Mouse (Mus musculus) urinary bladder, postnatal 25 days (tissue): ENCODE measurements at regions not wholly inside any gene's neighbourhood (a gene's known extent, or its start where the extent isn't known, plus 50 kb on each side); places are given as distances from the start of the nearest gene placed in this dataset.
"Not testable (repeated sequence)": the region's sequence is repeated elsewhere in the genome, so short reads cannot be mapped to it uniquely, and the experiment has no call there.

Experiments used
- DNase-seq: peaks from one replicate; pipeline ENCODE4 v3.0.0; 2022; ENCODE audit warnings: low spot score

DNA sequence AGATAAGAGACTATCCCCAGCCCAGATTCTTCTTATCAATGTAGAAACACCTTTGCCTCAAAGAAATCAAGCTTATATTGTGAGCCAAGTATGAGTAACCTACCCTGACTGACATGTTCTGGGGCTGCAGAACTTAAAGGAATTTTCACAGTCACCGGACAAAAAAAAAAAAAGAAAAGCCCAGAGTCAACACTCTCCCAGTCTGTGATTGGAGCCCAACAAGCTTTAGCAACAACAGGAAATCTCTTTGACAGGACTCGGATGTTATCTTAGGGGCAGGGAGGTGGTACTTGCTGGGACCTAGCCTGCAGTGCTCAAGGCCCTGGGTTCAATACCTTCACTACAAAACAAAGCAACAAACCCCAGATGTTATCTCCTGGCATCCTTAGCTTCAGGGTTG lies 114.2 kb downstream of the Nectin1 start:
- DNase-seq: no peak

DNA sequence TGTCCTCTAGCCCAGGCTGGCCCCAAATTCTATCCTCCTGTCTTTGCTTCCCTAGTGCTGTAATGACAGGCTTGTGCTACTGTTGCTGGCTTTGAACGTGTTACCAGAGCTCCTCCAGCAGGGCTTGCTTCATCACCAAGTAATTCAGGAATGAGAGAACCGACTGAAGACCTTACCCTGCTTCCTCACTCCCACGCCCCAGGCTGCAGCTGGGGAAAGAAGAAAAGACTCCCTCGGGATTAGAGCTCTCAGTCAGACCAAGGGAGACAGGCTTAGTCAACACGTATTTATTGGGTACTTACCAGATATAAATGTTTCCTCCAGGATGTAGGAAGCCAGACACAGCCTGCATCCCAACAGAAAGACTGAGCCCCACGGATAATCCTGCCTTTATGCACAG lies 115.0 kb downstream of the Nectin1 start:
- no peak for DNase-seq

DNA sequence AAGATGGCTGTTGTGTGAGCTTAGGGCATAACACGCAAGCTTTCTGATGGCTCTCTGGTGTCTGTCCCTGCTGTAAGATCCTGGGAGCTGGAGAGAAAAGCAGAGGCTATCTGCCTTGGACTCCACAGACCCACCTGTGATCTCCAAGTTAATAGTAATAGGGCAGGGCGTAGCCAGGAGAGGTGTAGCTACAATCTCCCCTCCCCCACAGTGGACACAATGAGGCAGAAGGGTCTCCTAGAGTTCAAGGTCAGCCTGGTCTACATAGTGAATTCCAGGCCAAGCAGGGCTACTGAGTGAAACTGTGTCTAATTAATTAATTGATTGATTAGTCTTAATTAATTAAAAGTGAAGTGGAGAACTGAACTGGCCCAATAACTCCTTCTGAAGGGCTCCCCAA lies 116.5 kb downstream of the Nectin1 start:
- no peak for DNase-seq

DNA sequence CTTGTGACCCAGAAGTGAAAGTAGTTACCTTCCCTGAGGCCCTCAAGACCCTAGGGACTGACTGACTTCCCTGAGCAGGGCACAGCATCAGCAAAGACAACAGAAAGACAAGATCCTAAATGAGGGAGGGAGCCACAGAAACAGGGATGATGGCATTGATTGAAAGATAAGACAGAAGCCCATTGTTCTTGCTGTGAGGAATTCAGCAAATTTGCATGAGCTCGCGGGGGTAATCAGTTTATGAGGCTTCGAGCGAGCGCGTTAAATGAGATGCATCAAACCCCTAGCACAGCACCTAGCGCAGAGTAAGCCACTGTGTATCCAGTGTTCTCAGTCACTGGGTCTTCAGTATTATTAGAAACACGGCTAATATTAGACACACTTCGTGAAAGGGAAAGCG lies 117.6 kb downstream of the Nectin1 start:
- DNase-seq: no peak

DNA sequence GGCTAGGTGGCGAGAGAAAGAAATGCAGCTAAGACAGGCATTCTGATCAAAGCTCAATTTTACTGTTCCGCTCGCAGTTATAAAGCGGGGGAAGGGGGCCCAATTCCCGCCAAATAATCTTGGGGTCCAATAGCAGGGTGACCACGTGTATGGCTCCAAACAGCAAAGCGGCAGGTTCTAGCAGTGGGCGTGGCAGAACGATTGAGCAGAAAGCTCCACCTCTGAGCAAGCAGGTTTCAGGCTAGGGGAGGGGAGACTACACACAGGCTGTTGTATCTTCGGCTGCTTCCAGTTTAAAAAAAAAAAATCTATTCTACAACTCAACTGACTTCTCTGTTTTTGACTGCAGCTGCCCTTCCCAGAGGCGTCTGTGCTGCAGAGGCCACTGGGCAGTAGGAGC lies 118.2 kb downstream of the Nectin1 start:
- not testable (repeated sequence) for DNase-seq

DNA sequence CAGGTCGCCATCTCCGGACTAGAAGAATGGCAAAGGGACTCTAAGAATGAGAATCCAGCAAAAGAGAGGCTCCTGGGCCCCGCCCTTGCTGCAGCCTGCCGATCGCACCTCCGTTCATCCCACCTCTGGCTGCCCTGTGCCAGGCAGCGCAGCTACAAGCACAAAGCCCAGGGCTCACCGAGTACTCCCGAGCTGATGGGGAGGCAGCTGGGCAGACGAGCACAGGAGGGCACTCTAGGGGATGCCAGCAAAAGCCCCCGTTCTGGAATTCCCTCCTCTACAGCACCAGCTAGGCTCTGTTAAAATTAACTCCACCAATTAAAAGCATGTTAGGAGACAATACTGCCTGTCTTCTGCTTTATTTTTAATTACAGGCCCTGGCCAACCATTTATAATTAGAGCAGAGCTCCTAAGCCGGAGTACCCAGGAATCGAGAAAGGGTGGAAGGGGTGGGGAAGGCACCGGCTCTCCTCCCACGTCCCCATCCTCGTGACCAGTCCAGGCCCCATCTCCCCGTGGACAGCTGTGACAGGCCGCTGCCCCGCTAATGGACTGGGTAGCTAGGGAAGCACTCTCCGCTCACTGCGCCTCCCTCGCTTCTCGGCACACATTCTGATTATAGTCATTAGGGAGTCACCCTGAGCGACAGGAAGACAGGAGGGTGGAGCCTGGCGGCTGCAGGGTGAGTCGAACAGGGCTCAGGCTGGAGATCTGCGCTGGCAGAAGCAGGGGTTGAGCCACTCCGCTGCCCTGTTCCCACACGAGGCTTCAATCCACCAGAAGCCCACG lies 120.0 kb downstream of the Nectin1 start:
- no peak for DNase-seq

DNA sequence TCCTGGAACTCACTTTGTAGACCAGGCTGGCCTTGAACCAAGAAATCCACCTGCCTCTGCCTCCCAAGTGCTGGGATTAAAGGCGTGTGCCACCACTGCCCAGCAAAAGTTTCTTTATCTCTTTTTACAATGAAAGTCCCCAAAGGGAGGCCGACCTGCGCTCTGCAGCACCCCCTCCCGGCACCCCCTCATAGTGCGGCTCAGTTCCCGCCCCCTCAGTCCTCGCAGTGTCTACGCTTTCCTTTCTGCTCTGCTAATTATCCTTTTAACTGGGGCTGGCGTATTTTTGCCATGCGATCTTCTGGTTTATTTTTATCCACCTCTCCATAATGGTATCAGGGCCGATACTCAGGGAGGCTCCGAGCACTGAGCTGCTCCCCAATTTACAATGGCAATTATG lies 123.0 kb downstream of the Nectin1 start:
- no peak for DNase-seq

DNA sequence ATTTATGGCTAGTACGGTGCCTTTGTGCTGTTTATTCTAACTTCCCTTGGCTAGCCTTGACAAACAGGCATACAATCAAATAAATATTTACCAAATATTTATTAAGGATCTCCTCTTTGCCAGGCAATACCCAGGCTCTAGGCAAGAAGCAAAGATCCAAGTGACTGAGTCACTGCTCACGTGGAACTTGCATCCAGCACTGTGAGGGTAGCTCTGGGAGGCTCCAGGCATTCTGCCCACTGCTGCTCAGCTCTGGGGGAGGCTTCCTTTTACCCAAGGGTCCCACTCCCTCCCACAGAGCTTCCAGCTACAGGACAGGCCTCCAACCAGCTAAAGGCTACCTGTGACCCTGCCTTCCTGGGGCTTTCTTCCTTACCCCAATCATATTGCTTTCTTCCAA lies 130.1 kb downstream of the Nectin1 start:
- DNase-seq: no peak

DNA sequence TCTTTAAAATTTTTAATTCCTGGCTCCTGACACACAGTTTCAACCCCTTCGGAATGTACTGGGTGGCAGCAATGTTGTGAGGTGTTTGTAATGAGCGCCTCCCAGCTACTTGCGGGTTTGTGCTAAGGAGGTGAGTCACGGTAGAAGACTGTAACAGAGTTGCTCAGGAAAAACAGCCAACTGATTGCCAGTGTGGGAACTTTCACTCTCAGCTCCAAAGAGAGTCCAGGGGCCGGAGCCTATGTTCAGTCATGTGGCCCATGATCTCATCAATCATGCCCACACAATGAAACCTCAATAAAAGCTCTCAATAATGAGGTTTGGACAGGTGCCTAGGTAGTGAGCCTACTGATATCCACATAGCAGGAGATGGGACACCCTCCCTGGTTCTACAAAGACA lies 130.5 kb downstream of the Nectin1 start:
- DNase-seq: no peak

DNA sequence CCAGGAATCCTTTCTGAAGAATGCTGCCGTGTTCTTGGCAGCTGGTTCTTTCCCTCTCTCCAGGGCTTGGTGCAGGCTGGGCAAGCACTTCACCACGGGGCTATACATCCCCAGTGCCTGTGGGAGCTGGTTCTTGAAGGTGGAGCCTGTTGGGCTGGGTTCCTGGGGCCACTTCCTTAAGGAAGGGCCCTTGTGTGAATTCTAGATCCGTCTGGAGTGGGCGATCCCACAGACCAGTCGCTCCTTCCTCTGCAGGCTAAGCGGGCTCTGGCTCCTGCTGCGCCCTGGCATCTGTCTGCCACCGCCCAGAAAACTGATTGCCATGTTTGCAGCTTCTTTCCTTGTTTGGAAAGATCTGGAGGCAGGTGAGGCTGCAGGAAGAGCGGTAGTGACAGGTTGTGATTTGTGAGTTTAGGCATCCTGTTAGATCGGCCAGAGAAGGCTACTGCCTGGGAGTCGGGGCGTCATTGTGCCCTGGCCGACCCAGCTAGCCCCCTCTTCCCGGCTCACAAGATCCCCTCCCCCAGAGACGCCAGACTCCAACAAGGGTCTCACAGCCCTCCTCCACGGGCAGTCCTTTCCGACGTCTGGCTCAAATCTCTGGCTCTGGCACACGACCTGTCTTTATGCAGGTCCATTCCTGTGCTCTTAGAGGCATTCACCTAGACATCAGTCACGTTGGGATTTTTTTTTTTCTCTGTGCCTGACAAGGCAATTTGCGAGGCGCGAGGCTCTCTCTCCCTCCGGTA lies 135.6 kb downstream of the Nectin1 start:
- no peak for DNase-seq

DNA sequence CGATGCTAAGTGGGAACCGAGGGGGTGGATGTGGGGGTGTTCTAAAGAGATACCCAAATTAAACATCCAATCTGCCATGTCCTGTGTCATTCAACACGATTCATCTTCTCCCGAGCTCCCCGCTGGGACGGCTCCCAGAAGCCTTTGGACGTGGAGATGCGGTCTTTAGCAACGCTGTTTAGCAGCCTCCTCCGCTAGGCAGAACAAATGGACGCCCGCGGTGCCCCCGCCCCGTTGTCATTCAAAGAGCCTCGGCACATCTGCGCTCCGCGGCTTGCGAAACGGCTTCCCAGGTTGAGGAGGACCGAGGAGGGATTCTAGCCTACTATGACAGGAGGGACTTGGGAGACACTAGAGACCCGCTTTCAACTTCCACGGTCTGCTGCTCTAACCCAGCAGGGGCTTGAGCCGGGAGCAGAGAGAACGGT lies 136.2 kb downstream of the Nectin1 start:
- DNase-seq: no peak

DNA sequence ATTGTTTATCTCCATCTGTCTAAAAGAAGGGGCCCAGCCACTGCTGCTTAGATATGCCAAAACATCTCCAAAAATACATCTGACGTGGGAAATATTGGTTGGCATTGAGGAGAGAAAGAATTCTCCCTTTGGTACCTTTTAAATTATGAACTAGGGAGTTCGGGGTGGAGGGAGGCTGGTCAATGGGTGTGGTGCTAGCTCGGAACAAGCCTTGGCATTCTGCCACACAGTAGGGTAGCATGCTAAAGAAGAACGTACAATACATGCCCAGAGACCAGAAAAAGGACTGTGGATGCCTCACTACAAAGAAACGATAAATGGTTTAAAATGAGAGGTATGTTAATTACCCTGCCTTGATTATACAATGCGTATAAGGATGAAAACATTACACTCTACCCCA lies 149.3 kb downstream of the Nectin1 start:
- DNase-seq: no peak

DNA sequence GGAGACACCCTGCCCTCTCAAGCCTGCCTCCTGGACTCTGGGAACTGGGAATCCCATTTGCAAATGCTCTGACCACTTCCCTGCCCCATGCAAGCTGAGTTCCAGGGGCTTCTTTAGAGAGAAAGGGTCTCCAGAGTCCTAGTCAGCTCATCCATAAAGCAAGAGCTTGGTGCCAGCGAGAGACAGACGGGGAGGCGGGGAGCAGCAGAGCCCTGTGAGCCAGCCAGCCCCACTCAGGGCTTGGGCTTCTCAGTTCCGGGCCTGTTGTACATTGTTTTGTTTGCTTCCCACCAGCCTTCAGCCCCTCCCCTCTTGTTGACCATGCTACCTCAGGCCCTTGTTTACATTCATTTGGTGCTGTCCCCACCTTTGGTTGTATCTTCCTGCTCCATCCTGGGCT lies 143.9 kb upstream of the Thy1 start:
- no peak for DNase-seq

DNA sequence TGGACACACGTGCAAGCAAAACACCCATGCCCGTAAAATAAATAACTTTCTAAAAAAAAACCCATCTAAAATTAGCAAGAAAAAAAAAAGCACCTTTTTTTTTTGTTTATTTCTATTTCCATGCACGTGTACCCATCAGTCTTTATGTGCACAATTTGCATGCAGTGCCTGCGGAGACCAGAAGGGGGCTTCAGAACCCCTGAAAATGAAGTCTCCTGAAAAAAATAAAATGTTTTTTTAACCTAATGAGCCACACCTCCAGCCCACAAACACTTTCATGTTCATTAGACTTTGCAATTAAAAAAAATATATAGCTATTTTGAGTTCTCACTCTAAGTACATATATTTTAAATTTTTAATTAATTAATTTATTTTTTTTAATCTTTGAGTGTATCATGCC lies 134.9 kb upstream of the Thy1 start:
- no peak for DNase-seq

DNA sequence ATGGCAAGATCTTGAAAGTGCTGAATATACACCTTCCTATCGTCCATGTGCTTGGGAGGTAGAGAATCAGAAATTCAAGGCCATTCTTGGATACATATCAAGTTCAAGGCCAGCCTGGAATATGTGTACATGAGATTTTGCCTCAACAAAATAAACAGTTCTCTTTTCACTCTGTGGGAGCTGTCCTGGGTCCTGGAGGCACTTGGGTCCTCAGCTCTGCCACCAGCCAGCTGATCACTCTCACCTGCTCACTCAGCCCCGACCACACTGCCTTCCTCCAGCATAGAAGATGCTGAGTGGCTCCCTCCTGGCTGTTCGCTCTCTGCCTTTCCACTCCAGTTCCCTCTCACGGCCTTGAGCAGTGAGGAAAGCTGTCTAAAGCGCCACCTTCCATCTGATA lies 128.2 kb upstream of the Thy1 start:
- no peak for DNase-seq

DNA sequence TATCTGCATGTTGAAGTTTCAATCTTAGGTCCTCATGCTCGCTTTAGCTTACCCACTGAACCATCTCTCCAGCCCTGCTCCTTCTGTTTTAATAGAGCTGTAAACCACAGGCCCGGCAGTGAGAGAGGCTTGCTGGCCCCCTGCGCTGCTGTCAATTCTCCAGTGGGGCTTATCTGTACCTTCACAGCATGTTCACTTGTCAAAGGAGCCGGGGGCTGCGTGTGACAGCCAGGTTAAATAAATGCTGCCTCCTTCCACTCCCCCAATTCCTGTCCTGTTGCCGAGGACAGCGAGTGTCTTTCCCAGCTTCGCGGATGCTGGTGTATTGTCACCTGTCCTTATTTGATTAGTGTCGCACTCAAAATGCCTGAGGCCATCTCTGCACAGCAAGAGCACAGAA lies 125.7 kb upstream of the Thy1 start:
- no peak for DNase-seq

DNA sequence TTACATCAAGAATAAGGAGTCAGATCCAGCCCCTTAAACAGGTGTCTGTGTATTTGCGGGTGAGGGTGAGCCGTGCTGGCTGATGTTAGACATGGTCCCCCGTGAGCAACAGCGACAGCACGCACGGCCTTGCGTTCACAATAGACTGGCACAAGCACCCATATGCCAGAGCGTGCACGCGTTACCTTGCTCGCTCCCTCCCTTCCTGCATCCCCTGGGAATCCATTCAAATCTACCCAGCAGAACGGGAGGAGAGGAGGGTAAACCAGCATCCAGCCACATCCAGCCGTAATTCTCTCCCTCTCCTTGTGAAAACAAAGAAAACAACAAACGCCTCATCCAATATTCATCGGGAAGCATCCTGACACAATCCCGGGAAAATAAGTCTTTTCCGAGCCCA lies 124.2 kb upstream of the Thy1 start:
- DNase-seq: no peak

DNA sequence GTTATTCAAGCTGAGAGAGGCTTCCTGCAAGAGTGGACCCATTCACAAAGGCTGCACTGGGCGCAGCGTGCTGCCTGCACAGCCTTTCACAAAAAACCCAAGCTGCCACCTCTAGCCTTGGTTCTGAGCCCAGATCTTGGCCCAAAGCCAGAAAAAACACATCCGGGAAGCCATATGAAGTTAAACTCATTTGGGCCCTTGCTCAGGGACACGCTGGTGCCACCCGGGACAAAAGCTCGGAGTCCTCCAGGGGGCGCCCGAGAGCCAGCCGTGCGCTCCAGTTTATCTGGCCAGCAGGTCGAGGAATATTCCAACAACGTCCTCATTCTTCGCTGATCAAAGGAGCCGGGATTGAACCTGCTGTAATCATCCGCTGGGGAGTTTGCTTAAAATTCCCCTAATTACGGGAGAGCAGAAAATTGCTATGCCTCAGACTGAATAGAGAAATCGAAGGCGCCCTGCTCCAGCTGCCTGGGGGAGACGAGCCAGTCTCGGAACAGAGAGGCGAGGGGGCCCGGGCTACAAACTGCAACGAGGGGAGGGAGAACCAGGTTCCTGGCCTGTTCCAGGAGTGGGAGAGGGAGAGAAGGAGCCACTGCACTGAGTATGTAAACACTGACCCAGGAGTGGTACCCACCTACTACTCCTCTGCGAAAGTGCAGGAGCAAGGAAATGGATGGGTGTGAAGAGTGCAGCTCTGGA lies 123.0 kb upstream of the Thy1 start:
- DNase-seq: peak; percentile 84

DNA sequence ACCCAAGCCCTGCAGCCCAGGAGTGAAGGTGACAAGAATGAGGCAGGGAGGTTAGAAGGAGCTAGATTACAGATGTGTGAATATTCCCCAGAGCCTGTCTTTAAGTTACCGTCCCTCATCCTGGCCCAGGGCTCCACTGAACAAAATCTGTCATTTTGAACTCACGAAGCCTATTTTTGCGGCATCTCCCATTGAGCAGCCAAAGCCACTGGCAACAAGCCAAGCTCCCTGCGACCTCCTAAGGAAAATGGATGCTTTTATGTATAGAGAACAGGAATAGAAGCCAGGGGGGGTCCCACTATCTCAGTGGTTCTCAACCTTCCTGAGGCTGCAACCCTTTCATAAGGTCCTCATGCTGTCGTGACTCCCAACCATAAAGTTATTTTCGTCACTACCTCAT lies 121.0 kb upstream of the Thy1 start:
- DNase-seq: no peak

DNA sequence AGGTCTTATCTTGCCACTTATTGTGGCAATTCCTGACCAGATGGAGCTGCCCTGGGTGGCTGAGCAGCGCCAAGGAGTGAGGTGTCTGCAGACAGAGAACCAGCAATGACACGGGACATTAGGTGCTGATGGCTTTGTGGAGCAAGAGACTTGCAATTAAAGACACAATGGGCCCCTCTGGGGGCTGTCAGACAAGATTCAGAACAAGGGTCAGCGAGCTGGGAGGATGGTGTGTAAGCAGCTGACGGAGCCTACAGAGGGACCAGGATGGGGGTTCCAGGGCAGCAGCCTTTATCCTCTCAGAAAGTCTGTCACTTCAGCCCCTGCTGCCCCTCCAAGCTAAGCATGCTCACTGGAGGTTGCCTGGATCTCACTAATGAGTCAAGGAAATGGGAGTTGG lies 120.1 kb upstream of the Thy1 start:
- no peak for DNase-seq

DNA sequence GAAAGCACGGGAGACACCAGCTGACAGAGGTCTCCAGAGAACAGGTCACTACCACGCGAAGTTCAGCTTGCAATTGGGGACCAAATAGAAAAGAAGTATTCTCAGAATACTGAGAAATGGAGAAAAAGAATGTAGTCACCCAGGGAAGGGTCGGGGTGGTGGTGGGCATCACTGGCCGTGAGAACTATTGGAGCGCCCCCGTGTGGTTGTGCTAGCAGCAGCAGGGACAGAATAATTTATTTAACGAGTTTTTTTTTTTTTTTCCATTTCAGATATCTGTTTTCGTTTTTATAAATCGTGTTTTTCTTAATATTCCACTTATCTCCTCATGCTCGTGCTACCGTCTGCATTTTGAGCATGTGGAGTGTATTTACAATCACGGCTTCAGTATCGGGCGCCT lies 118.4 kb upstream of the Thy1 start:
- peak; percentile 11 for DNase-seq

DNA sequence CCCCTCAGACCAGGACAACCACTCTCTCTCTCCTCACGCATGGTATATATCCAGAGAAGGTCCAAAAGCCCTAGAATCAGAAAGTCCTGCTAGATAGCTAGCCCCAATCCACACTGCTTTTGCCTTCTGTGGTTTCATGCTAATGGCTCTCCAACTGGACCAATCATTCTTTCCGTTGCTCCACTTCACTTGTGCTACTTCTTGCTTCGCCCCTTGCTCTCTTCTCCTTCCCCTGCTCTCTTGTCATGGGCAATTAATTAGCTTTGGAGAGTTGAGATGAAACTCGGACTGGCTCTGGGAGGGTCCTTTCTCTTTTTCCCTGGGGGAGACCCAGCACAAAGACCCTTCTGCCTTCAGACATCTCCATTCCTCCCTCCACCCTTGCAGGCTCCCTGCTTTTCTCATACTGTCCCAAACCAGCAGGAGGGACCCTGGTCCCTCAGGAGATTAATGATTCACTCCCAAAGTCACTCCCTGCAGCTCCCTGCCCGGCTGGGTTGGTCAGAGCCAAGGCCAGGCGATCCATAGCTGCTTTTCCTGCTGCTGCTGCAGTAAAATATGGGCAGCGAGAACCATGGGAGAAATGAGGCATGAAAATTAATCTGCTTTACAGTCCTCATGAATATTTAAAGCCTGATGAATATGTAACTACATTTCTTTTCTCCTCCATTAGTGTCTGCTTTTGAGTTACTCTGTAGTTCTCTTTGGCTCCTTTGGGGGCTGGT lies 113.7 kb upstream of the Thy1 start:
- DNase-seq: no peak

DNA sequence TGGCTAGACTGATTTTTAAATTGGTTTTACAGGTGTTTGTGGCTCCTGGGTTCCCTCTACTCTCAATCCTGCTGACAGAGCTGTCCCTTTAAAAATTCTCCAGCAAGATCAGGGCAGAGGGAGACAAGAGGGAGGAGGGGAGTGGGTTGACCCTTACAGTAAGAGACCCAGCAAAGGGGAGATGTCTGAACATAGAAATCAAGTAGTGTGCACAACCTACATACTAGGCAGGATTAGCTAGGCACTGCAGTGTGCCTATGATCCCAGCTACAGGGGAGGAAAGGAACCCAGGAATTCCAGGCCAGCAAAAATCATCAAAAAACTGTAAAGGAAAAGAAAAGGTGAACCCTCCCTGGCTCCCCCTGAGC lies 113.2 kb upstream of the Thy1 start:
- DNase-seq: no peak
